Mouse (Mus musculus): Measurements from ENCODE around the gene Cnrip1.

The Cnrip1 gene

DNA sequence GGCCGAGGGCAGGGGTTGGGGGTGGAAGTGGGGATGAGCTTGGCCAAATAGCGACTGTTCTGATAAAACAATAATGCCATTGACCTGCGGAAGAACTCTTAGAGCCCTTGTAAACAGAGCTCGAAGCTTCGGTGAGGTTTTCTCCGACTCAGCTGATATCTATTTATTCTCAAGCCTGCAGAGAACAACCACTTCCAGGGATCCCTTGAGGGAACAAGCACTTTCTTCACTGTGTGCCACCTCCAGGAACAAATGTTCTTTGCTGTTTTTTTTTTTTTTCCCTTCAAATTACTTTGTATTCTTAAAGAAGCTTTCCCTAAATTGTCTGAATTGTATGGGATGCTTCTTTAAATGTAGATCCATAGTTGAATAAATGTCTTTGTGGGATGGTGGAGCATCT is 56.0 kb downstream of the Cnrip1 start:
- no peak for DNase-seq (ENCODE audit: low spot score)

DNA sequence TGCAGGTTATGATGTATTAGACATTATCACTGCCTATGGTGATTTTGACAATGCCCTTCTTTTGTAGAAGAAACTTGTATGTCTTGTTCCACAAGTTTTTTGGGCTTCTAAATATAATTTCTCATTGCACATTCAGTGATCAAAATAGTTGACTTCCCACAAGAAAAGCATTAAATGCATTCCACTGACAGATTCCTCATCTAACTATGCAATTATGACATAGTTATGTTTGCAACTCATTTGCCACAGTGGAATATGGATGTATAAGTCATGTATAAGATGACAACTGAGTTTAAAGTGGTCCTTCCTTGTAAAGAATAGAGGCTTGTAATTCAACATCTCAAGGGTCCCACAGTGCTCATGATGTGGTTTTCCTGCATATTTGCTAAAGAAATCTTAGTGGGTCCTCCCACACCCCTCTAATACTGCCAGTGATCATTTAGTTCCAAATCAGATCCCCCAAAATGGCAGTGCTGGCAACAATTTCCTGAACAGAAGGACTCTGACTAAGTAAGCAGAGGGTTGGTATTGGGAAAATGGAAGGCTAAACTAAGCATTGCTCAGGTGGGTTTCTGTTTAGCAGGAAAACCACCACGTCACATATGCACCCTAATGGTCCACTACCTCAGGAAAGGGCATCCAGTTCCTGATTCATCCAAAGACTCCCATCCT is 61.2 kb downstream of the Cnrip1 start:
- no peak for DNase-seq (ENCODE audit: low spot score)

DNA sequence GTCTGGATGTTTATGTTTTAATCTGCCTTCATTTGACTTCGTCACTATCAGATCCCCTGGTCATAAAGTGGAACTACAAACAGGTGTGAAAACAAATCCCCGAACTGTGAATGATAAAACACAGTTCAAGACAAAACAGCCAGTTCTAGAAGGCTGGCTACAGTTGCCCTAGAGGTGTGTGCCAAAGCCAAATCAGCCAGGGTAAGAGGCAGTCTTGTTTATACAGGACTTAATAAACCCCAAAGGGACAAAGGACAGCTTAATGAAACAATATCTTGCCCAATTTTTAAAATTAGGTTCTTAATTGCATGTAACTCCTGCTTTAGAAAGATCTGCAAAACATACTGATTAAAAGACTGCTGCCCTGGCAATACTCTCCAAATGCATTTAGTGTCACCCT is 75.0 kb downstream of the Cnrip1 start:
- no peak for DNase-seq (ENCODE audit: low spot score)

Measured in ovary, adult 18-20 months (tissue).